9 mouse cellular contexts compared by ENCODE assay signal in genomic region chr11:43483122-43483792, GRCm38 (mm10). TPM values are rescaled to one million over a fixed set of nuclear protein-coding genes. Genes with fewer than 3 reads are reported as not detected.
DNase-seq lines count a peak whose midpoint lies in the region; ATAC-seq lines count a peak whose summit lies in the region.
"Had no signal": no experiment of that assay in that cellular context is flagged by ENCODE, and none has a peak within 500 bp of the region (broad histone marks: within the 10 kb centered on the region; RNA-seq: fewer than 3 reads in every experiment).

No protein-coding gene starts in this region.

- no peak overlapping the region for H3K27ac ChIP-seq in forebrain, embryonic 11.5 days (ENCODE audit: low read depth, low read length)
- H3K27ac ChIP-seq in forebrain, embryonic 16.5 days (ENCODE audit: low read length): no peak overlapping the region
- peak overlapping the region; percentile 31; the same call in 1 of the 2 replicates for H3K27ac ChIP-seq in embryonic facial prominence, embryonic 10.5 days (replicated peaks)
- H3K27ac ChIP-seq in heart, embryonic 16.5 days (ENCODE audit: low read length): peak overlapping the region; percentile 72
- H3K27ac ChIP-seq in limb, embryonic 13.5 days: peak overlapping the region; percentile 88
- H3K27ac ChIP-seq: midbrain, embryonic 12.5 days had no signal

- no peaks in the 10 kb centered on the region for H3K4me1 ChIP-seq in forebrain, embryonic 11.5 days (replicated peaks; ENCODE audit: control insufficient read depth, insufficient read depth, low read length)
- H3K4me1 ChIP-seq in forebrain, embryonic 16.5 days (replicated peaks; ENCODE audit: control insufficient read depth, insufficient read depth, low read length): no peaks in the 10 kb centered on the region
- H3K4me1 ChIP-seq in embryonic facial prominence, embryonic 10.5 days: peaks cover 28% of the 10 kb centered on the region
- peaks cover 30% of the 10 kb centered on the region for H3K4me1 ChIP-seq in heart, embryonic 16.5 days (ENCODE audit: control insufficient read depth, insufficient read depth, low read length)
- peaks cover 61% of the 10 kb centered on the region for H3K4me1 ChIP-seq in limb, embryonic 13.5 days

- no peaks in the 10 kb centered on the region for H3K36me3 ChIP-seq in forebrain, embryonic 11.5 days (ENCODE audit: control insufficient read depth, insufficient read depth, low read length)
- no peaks in the 10 kb centered on the region for H3K36me3 ChIP-seq in forebrain, embryonic 16.5 days (ENCODE audit: control insufficient read depth, insufficient read depth)
- H3K36me3 ChIP-seq in embryonic facial prominence, embryonic 10.5 days (replicated peaks): no peaks in the 10 kb centered on the region
- no peaks in the 10 kb centered on the region for H3K36me3 ChIP-seq in heart, embryonic 16.5 days (ENCODE audit: control insufficient read depth, insufficient read depth)
- H3K36me3 ChIP-seq in limb, embryonic 13.5 days: no peaks in the 10 kb centered on the region
- H3K36me3 ChIP-seq: midbrain, embryonic 12.5 days had no signal

- H3K27me3 ChIP-seq in forebrain, embryonic 11.5 days (ENCODE audit: control insufficient read depth, insufficient read depth, low read length): no peaks in the 10 kb centered on the region
- H3K27me3 ChIP-seq in forebrain, embryonic 16.5 days (replicated peaks; ENCODE audit: control insufficient read depth, insufficient read depth, low read length): no peaks in the 10 kb centered on the region
- no peaks in the 10 kb centered on the region for H3K27me3 ChIP-seq in embryonic facial prominence, embryonic 10.5 days (replicated peaks; ENCODE audit: low read depth, poor library complexity, severe bottlenecking)
- H3K27me3 ChIP-seq in heart, embryonic 16.5 days (ENCODE audit: control insufficient read depth, insufficient read depth, low read length): no peaks in the 10 kb centered on the region
- no peaks in the 10 kb centered on the region for H3K27me3 ChIP-seq in limb, embryonic 13.5 days

- no peaks in the 10 kb centered on the region for H3K9me3 ChIP-seq in forebrain, embryonic 11.5 days (ENCODE audit: control insufficient read depth, low read length)
- no peaks in the 10 kb centered on the region for H3K9me3 ChIP-seq in forebrain, embryonic 16.5 days (ENCODE audit: control insufficient read depth, low read length)
- no peaks in the 10 kb centered on the region for H3K9me3 ChIP-seq in embryonic facial prominence, embryonic 10.5 days
- no peaks in the 10 kb centered on the region for H3K9me3 ChIP-seq in heart, embryonic 16.5 days (replicated peaks; ENCODE audit: control insufficient read depth, low read length)
- H3K9me3 ChIP-seq in limb, embryonic 13.5 days: no peaks in the 10 kb centered on the region
- H3K9me3 ChIP-seq: midbrain, embryonic 12.5 days had no signal

- H3K4me3 ChIP-seq in forebrain, embryonic 11.5 days (ENCODE audit: low read depth, low read length): no peak overlapping the region
- no peak overlapping the region for H3K4me3 ChIP-seq in forebrain, embryonic 16.5 days (replicated peaks; ENCODE audit: low read length)
- no peak overlapping the region for H3K4me3 ChIP-seq in embryonic facial prominence, embryonic 10.5 days
- H3K4me3 ChIP-seq in heart, embryonic 16.5 days (ENCODE audit: low read length): no peak overlapping the region
- H3K4me3 ChIP-seq in limb, embryonic 13.5 days: no peak overlapping the region
- H3K4me3 ChIP-seq: midbrain, embryonic 12.5 days had no signal

- ATAC-seq in forebrain, embryonic 11.5 days (replicated peaks; ENCODE audit: low FRiP score): no peak
- no peak for ATAC-seq in forebrain, embryonic 16.5 days
- ATAC-seq in heart, embryonic 16.5 days (replicated peaks; ENCODE audit: extremely low read depth, insufficient read depth, low FRiP score): peak; percentile 74
- ATAC-seq in limb, embryonic 13.5 days (ENCODE audit: low FRiP score, low read depth): peak; percentile 58; the same call in 1 of the 2 replicates
- ATAC-seq in cerebellum, adult (ENCODE audit: insufficient number of reproducible peaks, low FRiP score, low TSS enrichment): no peak

- H3K9ac ChIP-seq in forebrain, embryonic 11.5 days (ENCODE audit: low read length): no peak overlapping the region
- H3K9ac ChIP-seq in forebrain, embryonic 16.5 days (replicated peaks; ENCODE audit: low read depth, low read length): no peak overlapping the region
- H3K9ac ChIP-seq in heart, embryonic 16.5 days (ENCODE audit: low read length): no peak overlapping the region
- H3K9ac ChIP-seq in limb, embryonic 13.5 days: 0 out of 2 replicates have a peak overlapping the region, but pooled peaks have one; percentile 25
- H3K9ac ChIP-seq: midbrain, embryonic 12.5 days had no signal

- 65% methylated on average over 6 of the region's 6 CpGs for WGBS in forebrain, embryonic 11.5 days
- 61% methylated on average over 6 of the region's 6 CpGs for WGBS in forebrain, embryonic 16.5 days
- WGBS in embryonic facial prominence, embryonic 10.5 days: 48% methylated on average over 6 of the region's 6 CpGs
- WGBS in heart, embryonic 16.5 days: 42% methylated on average over 6 of the region's 6 CpGs
- WGBS in limb, embryonic 13.5 days: 16% methylated on average over 6 of the region's 6 CpGs

- DNase-seq in forebrain, embryonic 11.5 days (ENCODE audit: low spot score): peak; percentile 32
- no peak for DNase-seq in embryonic facial prominence, embryonic 10.5 days (ENCODE audit: low spot score)
- DNase-seq in retina, postnatal 1 day: no peak
- DNase-seq in cerebellum, postnatal 25 days: no peak

- H3K4me2 ChIP-seq in forebrain, embryonic 11.5 days (ENCODE audit: low read depth, low read length, severe bottlenecking): no peak overlapping the region
- H3K4me2 ChIP-seq in forebrain, embryonic 16.5 days (ENCODE audit: low read length): no peak overlapping the region
- H3K4me2 ChIP-seq in heart, embryonic 16.5 days (ENCODE audit: low read depth, low read length): no peak overlapping the region
- peak overlapping the region; percentile 35 for H3K4me2 ChIP-seq in limb, embryonic 13.5 days (replicated peaks)
- H3K4me2 ChIP-seq: midbrain, embryonic 12.5 days had no signal

RNA-seq across cellular contexts. Expression of gene C1qtnf2, which starts 9.2 kb away (rescaled TPM):
- polyA plus RNA-seq in forebrain, embryonic 11.5 days (2014; fragmentation: Nextera tagmentation; extraction: Ambion mirVana): 1.1 and 1.6 TPM in 2 replicates
- 5.9 and 6.5 TPM in 2 replicates for polyA plus RNA-seq in forebrain, embryonic 16.5 days (2015; fragmentation: Nextera tagmentation; extraction: Ambion mirVana)
- 0.85 and 0.87 TPM in 2 replicates for polyA plus RNA-seq in embryonic facial prominence, embryonic 10.5 days (2016; fragmentation: Nextera tagmentation; extraction: Ambion mirVana)
- 6.2 and 6.3 TPM in 2 replicates for polyA plus RNA-seq in heart, embryonic 16.5 days (2015; fragmentation: Nextera tagmentation; extraction: Ambion mirVana)
- 19.9 and 20.1 TPM in 2 replicates for polyA plus RNA-seq in limb, embryonic 13.5 days (2015; fragmentation: Nextera tagmentation; extraction: Ambion mirVana)

RNA-seq across cellular contexts. Expression of gene Ccnjl, which starts 45.3 kb away (rescaled TPM):
- 30.7 and 32.3 TPM in 2 replicates for polyA plus RNA-seq in forebrain, embryonic 11.5 days (2014; fragmentation: Nextera tagmentation; extraction: Ambion mirVana)
- 9.5 and 13.5 TPM in 2 replicates for polyA plus RNA-seq in forebrain, embryonic 16.5 days (2015; fragmentation: Nextera tagmentation; extraction: Ambion mirVana)
- 37.8 and 39.6 TPM in 2 replicates for polyA plus RNA-seq in embryonic facial prominence, embryonic 10.5 days (2016; fragmentation: Nextera tagmentation; extraction: Ambion mirVana)
- polyA plus RNA-seq in heart, embryonic 16.5 days (2015; fragmentation: Nextera tagmentation; extraction: Ambion mirVana): 19.5 and 20.4 TPM in 2 replicates
- 12.9 and 14.4 TPM in 2 replicates for polyA plus RNA-seq in limb, embryonic 13.5 days (2015; fragmentation: Nextera tagmentation; extraction: Ambion mirVana)

RNA-seq across cellular contexts. Expression of gene Slu7, which starts 49.7 kb away (rescaled TPM):
- 50.1 and 60.8 TPM in 2 replicates for polyA plus RNA-seq in forebrain, embryonic 11.5 days (2014; fragmentation: Nextera tagmentation; extraction: Ambion mirVana)
- 76.9 and 87.8 TPM in 2 replicates for polyA plus RNA-seq in forebrain, embryonic 16.5 days (2015; fragmentation: Nextera tagmentation; extraction: Ambion mirVana)
- polyA plus RNA-seq in embryonic facial prominence, embryonic 10.5 days (2016; fragmentation: Nextera tagmentation; extraction: Ambion mirVana): 48.5 and 56.7 TPM in 2 replicates
- polyA plus RNA-seq in heart, embryonic 16.5 days (2015; fragmentation: Nextera tagmentation; extraction: Ambion mirVana): 37.6 and 40.5 TPM in 2 replicates
- 62.9 and 66.3 TPM in 2 replicates for polyA plus RNA-seq in limb, embryonic 13.5 days (2015; fragmentation: Nextera tagmentation; extraction: Ambion mirVana)

RNA-seq across cellular contexts. Expression of gene Pttg1, which starts 57.2 kb away (rescaled TPM):
- polyA plus RNA-seq in forebrain, embryonic 11.5 days (2014; fragmentation: Nextera tagmentation; extraction: Ambion mirVana): 59.8 and 68.2 TPM in 2 replicates
- polyA plus RNA-seq in forebrain, embryonic 16.5 days (2015; fragmentation: Nextera tagmentation; extraction: Ambion mirVana): 27.0 and 32.7 TPM in 2 replicates
- 98.5 and 99.8 TPM in 2 replicates for polyA plus RNA-seq in embryonic facial prominence, embryonic 10.5 days (2016; fragmentation: Nextera tagmentation; extraction: Ambion mirVana)
- polyA plus RNA-seq in heart, embryonic 16.5 days (2015; fragmentation: Nextera tagmentation; extraction: Ambion mirVana): 110 and 121 TPM in 2 replicates
- 100 and 104 TPM in 2 replicates for polyA plus RNA-seq in limb, embryonic 13.5 days (2015; fragmentation: Nextera tagmentation; extraction: Ambion mirVana)

Comparison
In these comparisons a context has a peak if more than half of its experiments do, and no peak if none do; other contexts are left out.
1. ATAC-seq: peak in heart, embryonic 16.5 days (single experiment) and limb, embryonic 13.5 days (single experiment); none in forebrain, embryonic 11.5 days (single experiment), forebrain, embryonic 16.5 days (single experiment) and cerebellum, adult (single experiment).
2. H3K27ac ChIP-seq: peak in embryonic facial prominence, embryonic 10.5 days (single experiment), heart, embryonic 16.5 days (single experiment) and limb, embryonic 13.5 days (single experiment); none in forebrain, embryonic 11.5 days (single experiment) and forebrain, embryonic 16.5 days (single experiment).